ENCODE assay signal across 10 mouse cellular contexts in genomic region chr13:81644047-81644565, GRCm38 (mm10). TPM values are rescaled to one million over a fixed set of nuclear protein-coding genes. Genes with fewer than 3 reads are reported as not detected.
"Had no signal": no experiment of that assay in that cellular context is flagged by ENCODE, and none has a peak within 500 bp of the region (broad histone marks: within the 10 kb centered on the region; RNA-seq: fewer than 3 reads in every experiment).

No protein-coding gene starts in this region.

- H3K27ac ChIP-seq: limb, embryonic 12.5 days; midbrain, embryonic 12.5 days; stomach, embryonic 15.5 days had no signal

- ATAC-seq: lung, postnatal 0 days had no signal

- DNase-seq: kidney, adult 8-10 months; kidney, postnatal 25 days; lung, adult 2 months; lung, postnatal 36 days; right cerebral cortex, postnatal 14 days had no signal

- H3K4me2 ChIP-seq: limb, embryonic 12.5 days; midbrain, embryonic 12.5 days; stomach, embryonic 15.5 days had no signal

- H3K9ac ChIP-seq: limb, embryonic 12.5 days; midbrain, embryonic 12.5 days; stomach, embryonic 15.5 days had no signal

- H3K27me3 ChIP-seq: limb, embryonic 12.5 days; midbrain, embryonic 12.5 days; stomach, embryonic 15.5 days had no signal

- H3K36me3 ChIP-seq: limb, embryonic 12.5 days; midbrain, embryonic 12.5 days; stomach, embryonic 15.5 days had no signal

- H3K4me3 ChIP-seq: limb, embryonic 12.5 days; midbrain, embryonic 12.5 days; stomach, embryonic 15.5 days had no signal

- H3K9me3 ChIP-seq: limb, embryonic 12.5 days; midbrain, embryonic 12.5 days; stomach, embryonic 15.5 days had no signal

RNA-seq across cellular contexts. Expression of gene Adgrv1, which starts 11.2 kb away (rescaled TPM):
- total RNA-seq: megakaryocyte progenitor cell, adult 5-6 weeks had no signal
